Mouse (Mus musculus): ENCODE measurements around the gene Cdkn2c. TPM values are rescaled to one million over a fixed set of nuclear protein-coding genes. Genes with fewer than 3 reads are reported as not detected.
"Not testable (repeated sequence)": the region's sequence is repeated elsewhere in the genome, so short reads cannot be mapped to it uniquely, and the experiment has no call there.

Cdkn2c gene
- 9.1 and 9.5 TPM in 2 replicates for polyA plus RNA-seq (2015; fragmentation: Nextera tagmentation; extraction: Ambion mirVana)

- Histone ChIP-seq H3K36me3 (ENCODE audit: control insufficient read depth, insufficient read depth, low read length) (no peaks in the 10 kb centered on the region), H3K4me1 (replicated peaks; ENCODE audit: control insufficient read depth, insufficient read depth) (0 out of 2 replicates have a peak, but pooled peaks cover 4% of the 10 kb centered on the region), H3K9me3 (ENCODE audit: control insufficient read depth, low read length) (no peaks in the 10 kb centered on the region), H3K4me3 (ENCODE audit: low read depth, low read length) (peak within 1 kb of the TSS; percentile 89), H3K4me2 (replicated peaks; ENCODE audit: low read depth) (peak within 1 kb of the TSS; percentile 96), H3K27ac (replicated peaks) (peak within 1 kb of the TSS; percentile 99), H3K9ac (ENCODE audit: low read length) (peak within 1 kb of the TSS; percentile 97), H3K27me3 (ENCODE audit: control insufficient read depth, insufficient read depth, low read length) (no peaks in the 10 kb centered on the region)
- WGBS: under 1% methylated on average over 61 of the region's 64 CpGs
- DNase-seq (ENCODE audit: low spot score) (peak; percentile 91), ATAC-seq (ENCODE audit: low FRiP score, low TSS enrichment) (peak; percentile 97)
- TF ChIP-seq EP300 (optimal IDR thresholded peaks at IDR 0.05): no peak
- peak; percentile 30; the same call in 1 of the 2 replicates for TF ChIP-seq CTCF (IDR thresholded peaks at IDR 0.05; ENCODE audit: low read depth)
Measured at GRCm38 (mm10) chr4:109666461-109667269, at the start of gene Cdkn2c. Gene Cdkn2c (minus strand): TSS chr4:109667189.

GRCm38 (mm10) chr4:109705349-109705748 is 38.4 kb upstream of the Cdkn2c start:
- Histone ChIP-seq H3K9me3 (ENCODE audit: control insufficient read depth, low read length) (no peaks in the 10 kb centered on the region), H3K4me3 (ENCODE audit: low read depth, low read length) (no peak overlapping the region), H3K36me3 (ENCODE audit: control insufficient read depth, insufficient read depth, low read length) (no peaks in the 10 kb centered on the region), H3K9ac (ENCODE audit: low read length) (no peak overlapping the region), H3K4me1 (replicated peaks; ENCODE audit: control insufficient read depth, insufficient read depth) (no peaks in the 10 kb centered on the region), H3K27me3 (ENCODE audit: control insufficient read depth, insufficient read depth, low read length) (no peaks in the 10 kb centered on the region), H3K4me2 (replicated peaks; ENCODE audit: low read depth) (no peak overlapping the region), H3K27ac (replicated peaks) (no peak overlapping the region)
- TF ChIP-seq EP300 (optimal IDR thresholded peaks at IDR 0.05) (no peak), CTCF (IDR thresholded peaks at IDR 0.05; ENCODE audit: low read depth) (no peak)
- DNase-seq (ENCODE audit: low spot score) (no peak), ATAC-seq (ENCODE audit: low FRiP score, low TSS enrichment) (no peak)
- 75% methylated on average over 2 of the region's 2 CpGs for WGBS

- Histone ChIP-seq H3K9me3 (ENCODE audit: control insufficient read depth, low read length) (no peaks in the 10 kb centered on the region), H3K9ac (ENCODE audit: low read length) (no peak overlapping the region), H3K4me1 (replicated peaks; ENCODE audit: control insufficient read depth, insufficient read depth) (no peaks in the 10 kb centered on the region), H3K4me2 (replicated peaks; ENCODE audit: low read depth) (no peak overlapping the region), H3K4me3 (ENCODE audit: low read depth, low read length) (no peak overlapping the region), H3K27ac (replicated peaks) (no peak overlapping the region), H3K36me3 (ENCODE audit: control insufficient read depth, insufficient read depth, low read length) (no peaks in the 10 kb centered on the region), H3K27me3 (ENCODE audit: control insufficient read depth, insufficient read depth, low read length) (no peaks in the 10 kb centered on the region)
- no peak for ATAC-seq (ENCODE audit: low FRiP score, low TSS enrichment)
- TF ChIP-seq CTCF (IDR thresholded peaks at IDR 0.05; ENCODE audit: low read depth): peak; percentile 81
- no peak for TF ChIP-seq EP300 (optimal IDR thresholded peaks at IDR 0.05)
- no peak for DNase-seq (ENCODE audit: low spot score)
Measured at GRCm38 (mm10) chr4:109703568-109703967, 36.6 kb upstream of the Cdkn2c start.

GRCm38 (mm10) chr4:109700727-109701126 is 33.7 kb upstream of the Cdkn2c start:
- not testable (repeated sequence) for H3K27ac ChIP-seq (replicated peaks); ATAC-seq (ENCODE audit: low FRiP score, low TSS enrichment); H3K9ac ChIP-seq (ENCODE audit: low read length); H3K9me3 ChIP-seq (ENCODE audit: control insufficient read depth, low read length); DNase-seq (ENCODE audit: low spot score); H3K27me3 ChIP-seq (ENCODE audit: control insufficient read depth, insufficient read depth, low read length); H3K4me3 ChIP-seq (ENCODE audit: low read depth, low read length); H3K4me1 ChIP-seq (replicated peaks; ENCODE audit: control insufficient read depth, insufficient read depth); H3K4me2 ChIP-seq (replicated peaks; ENCODE audit: low read depth); H3K36me3 ChIP-seq (ENCODE audit: control insufficient read depth, insufficient read depth, low read length)
- 92% methylated on average over 3 of the region's 3 CpGs for WGBS

GRCm38 (mm10) chr4:109692674-109693073 is 25.7 kb upstream of the Cdkn2c start:
- no peak overlapping the region for H3K4me2 ChIP-seq (replicated peaks; ENCODE audit: low read depth)
- no peaks in the 10 kb centered on the region for H3K4me1 ChIP-seq (replicated peaks; ENCODE audit: control insufficient read depth, insufficient read depth)
- no peak overlapping the region for H3K4me3 ChIP-seq (ENCODE audit: low read depth, low read length)
- H3K9me3 ChIP-seq (ENCODE audit: control insufficient read depth, low read length): no peaks in the 10 kb centered on the region
- ATAC-seq (ENCODE audit: low FRiP score, low TSS enrichment) (no peak), DNase-seq (ENCODE audit: low spot score) (no peak)
- H3K27ac ChIP-seq (replicated peaks): no peak overlapping the region
- H3K36me3 ChIP-seq (ENCODE audit: control insufficient read depth, insufficient read depth, low read length): no peaks in the 10 kb centered on the region
- no peak overlapping the region for H3K9ac ChIP-seq (ENCODE audit: low read length)
- H3K27me3 ChIP-seq (ENCODE audit: control insufficient read depth, insufficient read depth, low read length): no peaks in the 10 kb centered on the region
- TF ChIP-seq EP300 (optimal IDR thresholded peaks at IDR 0.05): no peak
- no peak for TF ChIP-seq CTCF (IDR thresholded peaks at IDR 0.05; ENCODE audit: low read depth)

GRCm38 (mm10) chr4:109683561-109683960 is 16.6 kb upstream of the Cdkn2c start:
- Histone ChIP-seq H3K27ac (replicated peaks) (no peak overlapping the region), H3K27me3 (ENCODE audit: control insufficient read depth, insufficient read depth, low read length) (no peaks in the 10 kb centered on the region), H3K4me3 (ENCODE audit: low read depth, low read length) (no peak overlapping the region), H3K9me3 (ENCODE audit: control insufficient read depth, low read length) (no peaks in the 10 kb centered on the region), H3K4me2 (replicated peaks; ENCODE audit: low read depth) (no peak overlapping the region), H3K4me1 (replicated peaks; ENCODE audit: control insufficient read depth, insufficient read depth) (no peaks in the 10 kb centered on the region), H3K36me3 (ENCODE audit: control insufficient read depth, insufficient read depth, low read length) (no peaks in the 10 kb centered on the region), H3K9ac (ENCODE audit: low read length) (no peak overlapping the region)
- TF ChIP-seq CTCF (IDR thresholded peaks at IDR 0.05; ENCODE audit: low read depth): no peak
- no peak for TF ChIP-seq EP300 (optimal IDR thresholded peaks at IDR 0.05)
- WGBS: 77% methylated on average over 2 of the region's 2 CpGs
- no peak for DNase-seq (ENCODE audit: low spot score)
- ATAC-seq (ENCODE audit: low FRiP score, low TSS enrichment): no peak

Measured in stomach, postnatal 0 days (tissue).